Mouse (Mus musculus) right cerebral cortex, postnatal 36 days (tissue): Measurements from ENCODE around the gene Stx12.

Experiments
- DNase-seq, 2 experiments: peaks; one replicate each; pipeline ENCODE4 v3.0.0; 2022; ENCODE audit warnings: low spot score in 2 of 2, mixed read lengths in 1 of 2

The Stx12 gene

DNA sequence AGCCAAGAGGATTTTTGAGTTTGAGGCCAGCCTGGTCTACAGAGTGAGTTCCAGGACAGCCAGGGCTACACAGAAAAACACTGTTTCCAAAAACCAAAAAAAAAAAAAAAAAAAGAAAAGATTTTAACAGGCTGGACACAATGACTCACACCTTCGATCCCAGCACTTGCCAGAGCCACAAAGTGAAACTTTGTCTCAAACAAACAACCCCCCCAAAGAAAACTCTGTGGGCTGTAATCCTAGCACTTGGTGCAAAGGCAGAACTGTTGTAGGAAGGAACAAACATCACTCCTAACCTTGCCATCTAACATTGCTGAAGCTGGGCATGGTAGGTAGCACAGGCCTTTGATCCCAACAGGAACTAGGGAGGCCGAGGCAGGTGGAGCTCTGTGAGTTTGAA, 19.5 kb downstream of the Stx12 start:
- DNase-seq: no peak

DNA sequence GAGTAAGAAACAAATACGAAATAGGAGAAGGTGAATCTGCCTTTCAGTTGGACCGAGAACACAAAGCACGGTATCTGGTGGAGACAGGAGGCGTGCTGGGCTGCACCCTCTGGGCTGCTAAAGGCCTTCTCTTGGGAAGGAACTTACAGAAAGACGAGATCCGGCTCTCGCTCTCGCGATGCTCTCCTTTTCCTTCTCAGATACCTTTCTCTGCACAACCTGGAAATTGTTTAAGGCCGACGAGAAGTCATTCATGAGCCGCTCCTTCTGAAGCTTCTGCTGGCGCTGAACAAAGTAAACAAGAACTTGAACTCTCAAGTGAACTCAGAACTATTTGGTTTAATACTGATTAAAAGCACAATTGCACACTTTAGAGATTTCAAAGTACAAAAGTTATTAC, 21.3 kb downstream of the Stx12 start:
- no peak for DNase-seq

DNA sequence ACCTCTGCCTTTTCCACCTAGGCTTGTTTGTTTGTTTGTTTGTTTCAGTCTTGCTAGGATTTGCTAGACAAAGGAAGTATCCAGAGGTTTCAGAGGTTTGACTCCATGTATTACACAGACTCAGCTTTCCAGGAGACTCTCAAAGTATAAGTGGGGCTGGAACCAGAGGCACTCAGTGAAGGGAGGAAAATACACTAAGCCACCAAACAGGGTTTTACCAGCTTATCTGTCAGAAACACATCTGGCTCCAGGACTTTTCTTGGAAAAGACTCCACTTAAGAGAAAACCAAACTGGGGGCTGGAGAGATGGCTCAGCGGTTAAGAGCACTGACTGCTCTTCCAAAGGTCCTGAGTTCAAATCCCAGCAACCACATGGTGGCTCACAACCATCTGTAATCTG, 23.4 kb downstream of the Stx12 start:
- DNase-seq: no peak

DNA sequence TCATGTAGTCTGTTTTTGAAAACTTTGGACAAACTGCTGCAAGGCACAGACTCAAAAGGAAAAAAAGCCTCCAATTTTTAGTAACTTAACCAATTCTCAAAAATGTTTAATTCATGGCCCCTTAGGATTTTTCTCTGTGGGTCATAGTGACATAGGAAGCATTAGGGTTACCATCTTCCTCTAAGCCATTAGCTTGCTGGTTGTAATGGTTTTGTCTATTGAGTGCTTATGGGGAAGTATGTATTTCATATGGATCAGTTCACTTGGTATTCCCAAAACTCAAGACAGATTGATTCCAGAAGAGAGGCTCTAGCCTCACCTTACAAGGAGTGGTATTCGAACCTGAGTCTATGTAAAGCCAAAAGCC, 40.6 kb downstream of the Stx12 start:
- DNase-seq: no peak

DNA sequence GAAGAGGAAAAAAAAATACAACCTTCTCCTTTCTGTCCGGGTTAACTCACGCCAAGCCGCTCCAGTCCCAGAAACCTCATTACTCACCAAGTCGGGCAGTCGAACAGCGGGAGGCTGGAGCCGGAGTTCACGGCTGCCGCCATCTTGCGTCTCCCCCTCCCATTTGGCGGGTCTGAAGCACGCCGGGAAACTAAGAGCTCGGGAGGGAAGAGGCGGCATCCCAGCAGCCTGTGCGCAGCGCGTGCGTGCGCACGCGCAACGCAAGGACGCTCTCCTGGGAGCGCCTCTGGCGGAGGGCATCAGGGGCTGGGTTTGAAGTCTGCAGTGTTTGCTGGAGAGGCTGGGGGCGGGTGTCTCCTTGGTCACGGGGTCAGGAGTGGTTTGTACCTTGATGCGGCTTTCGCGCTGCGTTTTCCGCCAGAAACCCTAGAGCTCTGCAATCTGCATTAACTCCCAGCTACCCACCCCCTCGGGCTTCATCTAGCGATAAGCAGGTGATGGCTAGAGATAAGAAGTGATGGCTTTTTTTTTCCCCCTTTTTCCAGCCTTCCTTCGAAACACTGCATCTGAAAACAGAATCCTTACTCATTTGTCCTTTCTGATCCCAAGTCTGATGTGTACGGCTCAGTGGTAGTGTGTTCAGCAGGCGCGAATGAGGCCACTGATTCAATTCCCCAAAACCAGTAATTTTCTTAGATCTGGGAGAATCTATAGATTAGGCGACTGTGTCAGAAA, 41.2 kb downstream of the Stx12 start, which contains the start of gene Ppp1r8:
Ppp1r8 (minus strand) TSS at position 200 of the 735 bp plus-strand sequence.
- DNase-seq: peak; percentile 82 to 91

DNA sequence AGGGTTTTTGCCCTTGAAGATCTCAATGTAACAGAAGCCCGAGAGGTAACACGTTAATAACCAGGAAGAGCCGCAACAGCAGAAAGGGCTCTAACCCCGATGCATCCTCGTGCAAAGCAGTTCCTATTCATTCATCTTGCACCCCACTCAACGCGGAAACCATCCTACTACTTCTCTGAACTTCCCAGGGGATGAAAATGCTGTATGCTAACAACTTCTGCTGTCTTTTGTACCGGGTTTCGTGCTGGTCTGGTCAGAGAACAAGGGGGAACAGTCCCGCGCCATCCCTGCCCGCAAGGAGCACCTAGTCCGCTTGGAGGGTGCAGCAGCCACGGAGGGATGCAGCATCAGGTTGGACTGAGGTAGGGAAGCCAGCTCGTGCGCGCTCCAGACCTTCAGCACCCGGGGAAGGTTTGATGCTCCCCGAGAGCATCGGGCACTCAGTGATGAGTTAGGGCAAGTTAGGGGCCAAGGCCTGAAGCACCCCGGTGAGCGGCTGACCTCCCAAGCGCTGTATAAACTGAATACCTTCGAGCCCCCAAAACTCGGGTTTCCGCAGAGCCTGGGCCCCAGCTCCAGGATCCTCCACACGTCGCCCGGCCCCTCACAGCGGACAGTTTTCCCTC, 41.9 kb downstream of the Stx12 start:
- peak in 1 of 2 experiments; percentile 8 for DNase-seq

DNA sequence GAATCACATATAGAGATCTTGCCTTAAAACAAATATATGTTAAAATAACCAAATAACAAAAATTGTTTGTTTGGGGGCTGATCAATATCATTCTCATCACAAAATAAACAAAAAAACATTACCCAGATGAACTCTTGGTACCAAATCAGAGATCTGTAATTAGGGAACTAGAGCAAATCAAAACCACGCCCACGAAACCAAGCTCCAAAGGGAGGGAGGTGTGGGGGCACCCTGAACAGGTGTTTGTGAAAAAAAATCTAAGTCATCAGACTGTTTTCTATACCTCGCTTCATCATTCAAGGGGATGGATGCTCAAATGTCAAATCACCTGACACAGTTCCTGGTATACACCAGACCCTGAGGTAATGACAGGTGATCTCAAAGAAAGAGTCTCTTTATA, 42.8 kb downstream of the Stx12 start:
- DNase-seq: no peak

DNA sequence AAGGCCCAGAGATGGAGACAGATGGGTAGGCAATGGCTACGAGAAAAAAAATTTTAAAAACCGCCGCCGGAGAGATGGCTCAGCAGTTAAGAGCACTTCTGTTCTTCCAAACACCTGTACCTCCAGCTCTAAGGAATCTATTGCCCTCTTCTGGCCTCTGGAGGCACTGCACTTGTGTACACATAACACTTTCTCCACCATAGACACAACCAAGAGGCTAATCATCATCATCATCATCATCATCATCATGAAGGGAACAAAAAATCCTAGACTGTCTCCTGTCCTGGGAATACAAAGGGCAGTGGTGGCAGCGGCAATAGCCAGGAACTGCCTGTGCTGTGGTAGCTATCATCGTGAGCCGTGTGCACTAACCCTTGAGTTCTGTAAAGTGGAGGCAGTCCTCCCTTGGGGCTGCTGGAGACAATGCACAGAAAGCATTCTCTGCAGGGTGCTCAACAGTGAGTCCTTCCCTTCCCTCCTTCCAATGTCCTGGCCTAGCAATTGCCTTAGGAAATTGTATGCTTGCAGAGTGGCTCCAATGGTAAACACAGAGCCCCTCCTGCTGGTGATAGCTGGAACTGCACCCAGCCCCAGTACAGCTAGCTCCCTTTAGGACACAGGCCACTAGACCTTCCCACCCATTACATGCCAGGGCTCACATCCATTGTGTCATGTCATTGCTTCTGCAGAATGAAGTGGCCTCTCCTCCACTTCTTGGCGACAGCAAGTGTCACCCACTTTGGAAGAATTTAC, 60.5 kb downstream of the Stx12 start:
- DNase-seq: peak; percentile 35

DNA sequence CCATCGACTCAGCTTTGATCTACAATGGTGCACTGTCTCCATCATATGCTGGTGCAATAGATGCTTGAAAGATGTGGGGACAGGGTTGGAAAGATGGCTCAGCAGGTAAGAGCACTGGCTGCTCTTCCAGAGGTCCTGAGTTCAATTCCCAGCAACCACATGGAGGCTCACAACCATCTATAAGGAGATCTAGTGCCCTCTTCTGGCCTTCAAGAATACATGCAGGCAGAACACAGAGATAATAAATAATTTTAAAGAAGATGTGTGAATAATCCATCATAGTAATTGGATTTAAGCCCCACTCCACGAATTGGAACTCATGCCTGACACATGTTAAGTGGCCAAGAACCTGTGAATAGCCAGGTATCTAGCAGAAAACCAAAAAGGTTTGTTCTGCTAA, 65.9 kb downstream of the Stx12 start:
- DNase-seq: no peak

DNA sequence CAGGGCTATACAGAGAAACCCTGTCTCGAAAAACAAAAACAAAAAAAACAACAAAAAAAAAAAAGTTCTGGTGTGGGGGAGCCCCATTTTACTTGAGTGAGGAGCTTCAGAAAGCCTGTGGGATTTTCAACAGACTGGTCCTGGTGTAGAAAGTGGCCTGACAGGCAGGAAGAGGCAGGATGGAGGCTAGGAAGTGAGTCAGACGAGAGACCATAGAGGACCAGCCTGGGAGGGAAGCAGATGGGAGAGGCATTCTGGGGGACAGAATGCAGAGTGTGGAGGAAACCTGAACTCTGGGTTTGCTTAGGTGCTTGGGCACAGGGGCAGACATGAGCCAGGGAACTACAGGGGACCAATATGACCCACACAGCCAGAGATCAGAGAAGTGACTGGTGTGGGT, 67.5 kb downstream of the Stx12 start:
- no peak for DNase-seq

DNA sequence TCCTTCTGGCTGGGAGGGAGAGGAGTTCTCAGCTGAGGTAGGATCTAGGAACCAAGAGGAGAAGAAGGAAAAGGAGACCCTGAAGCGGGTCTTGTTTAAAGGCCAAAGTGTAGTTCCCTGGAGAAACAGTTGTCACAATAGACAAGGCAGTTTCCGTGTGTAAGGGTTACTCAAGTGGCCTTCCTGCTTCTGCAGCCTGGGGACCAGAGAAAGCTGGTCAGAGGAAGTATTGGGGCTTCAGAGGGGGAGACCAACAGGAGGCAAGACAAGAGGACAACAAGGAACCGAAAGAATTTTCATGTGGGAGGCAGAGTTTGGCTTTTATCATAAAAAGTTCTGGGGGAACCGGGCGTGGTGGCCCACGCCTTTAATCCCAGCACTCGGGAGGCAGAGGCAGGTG, 67.9 kb downstream of the Stx12 start:
- DNase-seq: no peak

DNA sequence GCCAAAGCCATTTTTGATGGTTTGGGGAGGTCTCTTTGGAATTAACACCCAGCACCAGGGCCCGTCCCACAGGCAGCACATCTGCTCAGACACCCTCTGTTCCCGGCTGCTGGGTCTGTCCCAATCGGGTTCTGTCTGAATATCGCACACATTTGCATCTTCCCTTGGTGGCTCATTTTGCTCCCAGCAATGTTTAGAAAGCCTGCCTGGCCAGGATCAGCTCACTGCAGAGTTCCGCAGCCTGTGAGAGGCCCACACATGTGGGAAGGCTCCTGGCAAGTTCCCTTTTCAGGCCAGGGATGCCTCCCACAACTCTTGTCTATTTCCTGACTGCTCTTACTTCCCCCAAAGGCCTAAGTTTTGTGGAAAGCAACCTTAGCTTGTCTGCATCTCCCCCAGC, 74.7 kb downstream of the Stx12 start:
- peak; percentile 57 to 87 for DNase-seq

DNA sequence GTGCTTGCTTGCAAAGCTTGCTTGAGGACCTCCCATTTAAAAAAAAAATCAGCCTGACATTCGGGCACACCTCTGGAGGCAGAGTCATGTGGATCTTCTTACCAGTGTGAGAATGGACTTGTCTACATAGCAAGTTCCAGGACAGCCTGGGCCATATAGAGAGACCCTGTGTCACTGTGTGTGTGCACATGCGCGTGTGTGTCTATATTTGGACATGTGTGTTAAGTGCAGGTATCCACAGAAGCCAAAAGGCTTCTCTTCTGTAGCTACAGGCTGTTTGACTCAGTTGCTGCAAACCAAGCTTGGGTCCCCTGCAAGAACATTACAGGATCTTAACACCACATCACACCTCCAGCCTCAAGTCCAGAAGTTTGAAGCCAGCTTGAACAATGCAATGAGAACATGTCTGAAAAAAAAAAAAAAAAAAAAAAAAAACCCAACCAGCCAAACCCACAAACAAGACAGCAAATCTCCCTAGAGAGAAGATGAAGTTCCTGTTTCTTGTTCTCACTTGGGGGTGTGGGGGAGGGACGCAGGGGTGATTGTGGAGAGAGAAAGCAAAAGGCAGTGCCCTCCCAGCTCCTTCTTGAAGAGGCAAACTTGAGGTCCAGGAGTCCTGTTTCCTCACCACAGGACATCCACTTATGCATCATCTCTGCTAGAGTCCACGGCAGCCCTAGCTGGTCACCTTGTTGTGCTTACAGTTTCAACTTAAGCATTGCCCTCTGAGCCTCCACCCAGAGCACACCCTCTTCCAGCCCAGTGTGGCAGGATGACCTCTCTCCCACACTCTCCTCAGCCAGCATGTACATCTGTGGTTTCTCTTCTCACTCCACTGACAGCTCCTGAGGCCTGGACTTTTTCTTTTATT, 76.3 kb downstream of the Stx12 start:
- no peak for DNase-seq

DNA sequence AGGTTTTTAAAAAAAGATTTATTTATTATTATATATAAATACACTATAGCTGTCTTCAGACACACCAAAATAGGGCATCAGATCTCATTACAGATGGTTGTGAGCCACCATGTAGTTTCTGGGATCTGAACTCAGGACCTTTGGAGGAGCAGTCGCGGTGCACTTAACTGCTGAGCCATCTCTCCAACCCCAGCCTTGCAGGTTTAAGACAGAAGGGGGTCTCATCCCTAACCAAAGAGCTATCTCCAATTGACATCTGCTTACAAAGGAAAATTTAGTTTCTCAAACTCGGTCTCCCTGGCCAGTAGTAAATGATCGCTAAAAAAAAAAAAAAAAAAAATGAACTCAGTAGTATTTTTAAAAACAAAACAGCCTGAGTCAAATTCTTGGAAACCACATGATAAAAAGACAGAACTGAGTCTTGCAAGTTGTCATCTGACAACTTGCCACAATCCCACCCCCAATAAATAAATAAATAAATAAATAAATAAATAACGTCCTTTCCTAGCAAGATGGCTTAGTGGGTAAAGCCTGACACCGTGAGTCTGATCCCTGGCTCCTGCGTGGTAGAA, 77.6 kb downstream of the Stx12 start:
- DNase-seq: no peak

DNA sequence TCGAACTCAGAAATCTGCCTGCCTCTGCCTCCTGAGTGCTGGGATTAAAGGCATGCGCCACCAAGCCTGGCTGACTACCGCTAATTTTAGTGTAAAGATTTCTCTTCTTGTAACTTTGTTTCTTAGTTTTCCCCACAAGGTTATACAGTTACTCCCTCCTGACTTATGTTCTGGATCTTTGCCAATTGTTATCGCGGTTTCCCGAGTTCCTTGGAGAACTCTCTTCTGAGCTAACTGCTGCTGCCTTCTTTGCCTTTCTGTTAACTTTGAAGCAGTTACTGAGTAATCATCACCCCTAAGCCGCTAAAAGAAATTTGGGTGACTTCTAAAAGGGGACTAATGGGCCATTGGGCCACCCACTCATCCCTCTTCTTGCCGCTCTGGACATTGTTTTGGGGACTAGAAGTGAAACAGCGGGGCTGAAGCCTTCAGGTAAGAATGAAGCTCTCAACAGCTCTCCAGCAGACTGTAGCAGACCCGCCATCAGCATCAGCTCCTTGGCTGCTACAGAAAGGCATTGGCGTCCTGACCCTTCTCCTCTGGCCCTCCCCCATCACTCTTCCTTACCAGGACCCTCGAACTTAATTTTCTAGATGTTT, 78.6 kb downstream of the Stx12 start:
- no peak for DNase-seq

DNA sequence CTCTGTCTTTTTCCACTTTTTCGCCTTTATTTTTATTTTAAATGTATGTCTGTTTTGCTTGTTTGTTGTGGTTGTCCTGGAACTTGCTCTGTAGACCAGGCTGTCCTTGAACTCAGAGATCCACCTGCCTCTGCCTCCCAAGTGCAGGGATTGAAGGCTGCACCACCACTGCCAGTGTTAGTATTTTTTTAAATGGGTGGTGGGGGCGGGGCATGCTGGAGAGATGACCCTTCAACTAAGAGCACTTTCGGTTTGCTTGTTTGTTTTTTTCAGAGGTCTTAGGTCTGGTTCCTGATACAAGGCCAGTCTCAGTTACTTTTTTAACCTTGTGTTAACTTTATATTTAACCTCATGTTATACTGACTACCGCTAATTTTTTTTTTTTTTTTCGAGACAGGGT, 79.2 kb downstream of the Stx12 start:
- DNase-seq: no peak

DNA sequence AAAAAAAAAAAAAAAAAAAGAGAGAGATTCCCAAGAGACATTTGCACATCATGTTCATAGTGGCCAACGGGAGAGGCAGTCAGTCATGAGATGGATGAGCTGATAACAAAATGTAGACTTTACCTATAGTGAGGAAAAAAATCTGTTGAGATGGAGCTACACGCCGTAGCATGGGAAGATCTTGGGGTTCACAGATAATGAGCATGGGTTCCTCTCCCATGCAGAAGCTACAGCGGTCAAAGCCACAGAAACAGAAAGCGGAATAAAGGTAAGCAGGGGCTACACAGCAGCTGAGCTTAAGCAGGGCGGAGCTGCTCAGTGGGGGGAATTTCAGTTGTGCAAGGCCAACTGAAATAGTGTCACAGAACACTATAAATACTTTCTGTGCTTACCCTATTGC, 80.0 kb downstream of the Stx12 start:
- no peak for DNase-seq

DNA sequence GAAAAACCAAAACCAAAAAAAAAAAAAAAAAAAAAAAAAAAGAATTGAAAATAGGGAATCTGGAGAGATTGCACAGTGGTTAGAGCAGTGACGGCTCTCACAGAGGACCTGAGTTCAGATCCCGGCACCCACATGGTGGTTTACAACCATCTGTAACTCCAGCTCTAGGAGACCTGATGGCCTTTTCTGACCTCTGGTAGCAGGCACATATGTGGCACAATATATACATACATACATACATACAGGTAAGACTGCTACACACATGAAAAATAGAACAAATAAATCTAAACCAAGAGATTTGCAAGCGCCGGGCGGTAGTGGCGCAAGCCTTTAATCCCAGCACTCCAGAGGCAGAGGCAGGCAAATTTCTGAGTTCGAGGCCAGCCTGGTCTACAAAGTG, 80.4 kb downstream of the Stx12 start:
- DNase-seq: no peak
